Mouse (Mus musculus) megakaryocyte, embryonic 14.5 days (primary cell): ENCODE measurements around the gene Itga1. TPM values are rescaled to one million over a fixed set of nuclear protein-coding genes. Genes with fewer than 3 reads are reported as not detected.

Source experiments
- H3K27me3 ChIP-seq: replicated peaks from 2 replicates; pipeline ENCODE3; 2012; ENCODE audit warnings: inconsistent platforms
- H3K36me3 ChIP-seq: replicated peaks from 2 replicates; pipeline ENCODE3; 2012; ENCODE audit warnings: low read length, inconsistent platforms, mixed read lengths
- H3K4me1 ChIP-seq: 2 replicates; pipeline ENCODE4 v1.6.1; 2012; ENCODE audit warnings: inconsistent platforms
- H3K4me3 ChIP-seq: replicated peaks from 2 replicates; pipeline ENCODE3; 2012; ENCODE audit warnings: moderate library complexity, mild to moderate bottlenecking, inconsistent platforms
- H3K9me3 ChIP-seq: 2 replicates; pipeline ENCODE4 v1.6.1; 2012; ENCODE audit warnings: inconsistent platforms
- FLI1 ChIP-seq: IDR thresholded peaks from 2 replicates; pipeline ENCODE4 v1.6.1; 2012; ENCODE audit warnings: low read length, inconsistent platforms, mixed read lengths
- GATA1 ChIP-seq: IDR thresholded peaks from 3 replicates; pipeline ENCODE4 v1.6.1; 2012; ENCODE audit warnings: mixed read lengths, low read length, inconsistent platforms, borderline replicate concordance
- polyA plus RNA-seq: library from polyadenylated mRNA; stranded (reverse); fragments of >175 nt; gene quantifications from 2 replicates; pipeline ENCODE4 v1.2.3, GENCODE M21; 2012; ENCODE audit warnings: low replicate concordance; ENCODE audit not compliant: insufficient read depth

The Itga1 gene
- polyA plus RNA-seq, 1 experiment, result 0.22 TPM

DNA sequence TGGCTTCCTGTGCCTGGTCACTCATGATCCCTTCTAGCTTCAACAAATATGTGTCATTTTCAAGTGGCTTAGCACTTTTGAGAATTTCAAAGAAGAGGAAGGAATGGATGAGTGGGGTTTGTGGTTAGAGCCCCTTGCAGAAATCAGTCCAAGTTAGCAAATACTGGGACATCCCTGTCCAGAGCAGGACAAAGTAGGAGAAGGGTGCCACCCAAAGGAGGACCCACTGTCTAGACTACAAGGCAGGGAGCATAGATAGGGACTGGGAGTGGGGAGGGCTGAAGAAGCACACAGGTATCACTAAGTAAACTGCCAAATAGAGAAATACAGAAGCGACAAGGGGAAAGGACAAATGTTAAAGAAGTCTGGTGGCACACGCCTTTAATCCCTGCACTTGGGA, 990 bp upstream of the Itga1 start:
- peaks cover 10% of the 10 kb centered on the region for H3K9me3 ChIP-seq
- H3K4me3 ChIP-seq, result no peak overlapping the region
- TF ChIP-seq GATA1 (no peak), FLI1 (no peak)
- peaks cover 14% of the 10 kb centered on the region for H3K4me1 ChIP-seq
- peaks cover 31% of the 10 kb centered on the region for H3K27me3 ChIP-seq
- no peaks in the 10 kb centered on the region for H3K36me3 ChIP-seq

DNA sequence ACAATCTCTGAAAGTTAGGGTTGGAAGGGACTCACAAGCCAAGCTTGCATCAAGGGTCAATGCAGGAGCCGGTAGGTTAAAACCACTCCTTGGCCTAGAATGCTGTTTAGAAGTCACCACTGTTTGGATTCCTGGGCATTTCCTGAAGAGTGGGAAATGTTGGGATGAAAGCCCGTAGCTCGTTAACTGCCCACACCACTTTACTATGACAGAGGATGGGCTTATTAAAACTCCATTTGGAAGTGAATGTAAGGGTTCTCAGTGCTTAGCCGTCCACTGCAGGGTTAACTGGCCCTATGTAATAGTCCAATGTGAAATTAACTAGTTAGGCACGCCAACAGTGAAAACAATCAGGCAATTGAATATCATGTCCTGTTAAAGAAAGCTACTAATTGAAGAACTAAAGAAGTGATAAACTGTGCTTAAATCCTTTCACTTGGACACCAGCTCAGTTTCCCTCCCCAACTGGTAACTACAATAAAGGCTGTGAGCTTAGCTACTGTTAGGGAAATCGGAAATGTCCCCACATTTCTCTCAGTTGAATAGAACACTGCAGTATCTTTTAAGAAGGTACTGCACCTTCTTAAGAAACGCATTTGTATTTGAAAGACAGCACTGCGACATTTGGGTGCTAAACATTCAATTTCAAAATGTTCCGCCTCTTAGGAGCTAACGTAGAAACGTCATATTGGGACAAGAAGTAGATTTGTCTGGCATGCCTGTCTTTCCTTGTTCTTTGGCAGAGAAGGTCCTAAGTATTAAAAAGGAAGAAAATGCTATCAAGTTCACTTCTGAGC, 1.2 kb downstream of the Itga1 start:
- TF ChIP-seq GATA1 (no peak), FLI1 (no peak)
- Histone ChIP-seq H3K27me3 (peaks cover 31% of the 10 kb centered on the region), H3K9me3 (peaks cover 10% of the 10 kb centered on the region), H3K36me3 (no peaks in the 10 kb centered on the region), H3K4me3 (peak overlapping the region; percentile 93), H3K4me1 (peaks cover 14% of the 10 kb centered on the region)

DNA sequence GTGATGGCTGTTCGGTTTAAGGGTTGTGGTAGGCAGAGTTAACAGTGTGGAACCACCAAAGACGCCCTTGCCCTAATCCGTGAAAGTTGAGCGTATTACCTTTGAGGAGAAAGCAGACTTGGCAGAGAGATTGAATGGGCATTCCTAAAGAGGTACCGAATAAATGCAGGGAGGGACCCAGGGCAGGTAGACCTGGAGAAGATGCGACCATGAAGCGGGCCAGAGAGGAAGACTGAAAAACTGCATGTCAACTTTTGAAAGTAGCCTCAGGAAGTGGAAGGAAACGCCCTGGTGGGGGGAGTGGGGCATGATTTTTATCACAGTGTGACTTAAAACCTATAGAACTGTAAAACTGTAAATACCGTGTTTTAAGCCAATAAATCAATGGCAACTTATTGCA, 2.4 kb downstream of the Itga1 start:
- peaks cover 14% of the 10 kb centered on the region for H3K4me1 ChIP-seq
- H3K9me3 ChIP-seq, result peaks cover 10% of the 10 kb centered on the region
- H3K4me3 ChIP-seq, result no peak overlapping the region
- TF ChIP-seq GATA1 (no peak), FLI1 (no peak)
- peaks cover 31% of the 10 kb centered on the region for H3K27me3 ChIP-seq
- no peaks in the 10 kb centered on the region for H3K36me3 ChIP-seq

DNA sequence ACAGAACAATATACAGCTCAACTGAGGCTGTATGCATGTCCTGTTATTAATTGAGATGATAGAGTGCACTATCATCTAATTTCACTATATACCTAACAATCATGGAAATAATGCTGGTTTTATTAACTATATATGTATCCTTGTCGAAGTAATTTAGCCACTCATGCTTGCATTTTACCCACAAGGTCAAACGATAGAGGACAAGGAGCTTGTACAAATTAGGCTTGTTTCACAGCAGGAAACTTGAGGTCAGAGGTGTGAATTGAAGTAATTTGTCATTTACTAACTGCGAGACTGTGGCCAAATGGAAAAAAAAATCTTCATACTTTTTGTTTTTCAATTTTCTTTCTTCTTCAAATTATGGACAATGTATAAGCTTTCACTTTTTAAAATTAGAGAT, 3.5 kb downstream of the Itga1 start:
- TF ChIP-seq FLI1, result no peak
- TF ChIP-seq GATA1, result no peak
- Histone ChIP-seq H3K4me3 (no peak overlapping the region), H3K4me1 (peaks cover 14% of the 10 kb centered on the region), H3K27me3 (peaks cover 27% of the 10 kb centered on the region), H3K36me3 (no peaks in the 10 kb centered on the region), H3K9me3 (0 out of 2 replicates have a peak, but pooled peaks cover 3% of the 10 kb centered on the region)

DNA sequence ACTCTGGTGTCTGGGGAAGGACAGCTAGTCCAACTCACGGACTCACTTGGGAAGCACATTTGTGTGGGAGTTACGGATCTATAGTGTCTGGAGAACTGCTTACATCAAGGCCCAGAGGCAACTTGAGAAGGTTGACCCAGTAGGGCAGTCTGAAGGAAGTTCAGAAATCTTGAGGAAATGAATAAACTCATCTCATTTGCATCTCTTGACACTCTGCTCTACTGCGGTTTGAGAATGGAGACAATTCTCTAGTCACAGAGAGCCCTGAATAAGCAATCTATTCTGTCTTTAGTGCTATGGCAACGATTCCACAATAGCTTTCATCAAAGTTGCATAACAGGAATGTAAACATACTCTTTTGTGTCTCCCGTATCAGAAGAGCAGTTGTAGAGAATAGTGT, 4.8 kb downstream of the Itga1 start:
- Histone ChIP-seq H3K4me3 (no peak overlapping the region), H3K36me3 (no peaks in the 10 kb centered on the region), H3K4me1 (peaks cover 11% of the 10 kb centered on the region), H3K27me3 (peaks cover 23% of the 10 kb centered on the region), H3K9me3 (no peaks in the 10 kb centered on the region)
- TF ChIP-seq FLI1 (no peak), GATA1 (no peak)

DNA sequence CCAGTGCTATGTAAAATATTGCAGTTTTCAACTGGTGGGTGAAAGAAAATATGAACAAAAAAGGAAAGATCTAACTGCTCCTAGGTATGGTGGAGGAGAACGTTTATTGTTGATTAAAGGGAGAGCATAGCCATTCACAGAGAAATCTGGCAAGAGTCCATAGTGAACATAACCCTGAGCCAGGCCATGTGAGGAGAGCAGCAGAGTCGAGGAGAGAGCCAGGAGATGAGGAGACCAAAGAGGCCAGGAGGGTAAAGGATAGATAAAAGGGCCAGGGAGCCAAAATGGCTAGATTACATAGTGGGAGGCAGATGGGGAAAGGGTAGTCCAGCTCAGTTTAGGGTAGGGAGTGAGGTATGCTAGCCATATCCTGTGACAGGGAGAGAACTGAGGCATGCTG, 5.5 kb downstream of the Itga1 start:
- TF ChIP-seq GATA1 (no peak), FLI1 (no peak)
- H3K4me3 ChIP-seq, result no peak overlapping the region
- H3K9me3 ChIP-seq, result no peaks in the 10 kb centered on the region
- no peaks in the 10 kb centered on the region for H3K36me3 ChIP-seq
- peaks cover 15% of the 10 kb centered on the region for H3K27me3 ChIP-seq
- peaks cover 4% of the 10 kb centered on the region for H3K4me1 ChIP-seq

DNA sequence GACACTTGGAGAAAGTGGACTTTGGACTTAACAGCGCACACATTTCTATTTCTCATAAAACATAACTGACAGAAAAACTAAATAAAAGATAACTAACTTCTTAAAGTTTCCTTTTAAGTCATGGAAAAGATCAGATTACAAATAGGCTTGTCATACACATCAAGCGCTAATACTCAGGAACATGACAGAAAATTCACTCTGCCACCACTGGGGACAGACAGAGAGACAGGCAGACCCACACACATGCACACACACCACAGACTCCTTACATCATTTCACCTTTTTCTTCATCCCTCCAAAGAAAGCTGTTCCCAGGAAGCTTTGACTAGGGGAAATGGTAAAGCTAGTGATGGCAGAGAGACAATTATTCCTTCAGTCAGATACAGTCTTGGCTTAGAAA, 6.4 kb downstream of the Itga1 start:
- peaks cover 5% of the 10 kb centered on the region for H3K4me1 ChIP-seq
- H3K27me3 ChIP-seq, result peaks cover 7% of the 10 kb centered on the region
- H3K9me3 ChIP-seq, result no peaks in the 10 kb centered on the region
- TF ChIP-seq GATA1, result no peak
- no peak for TF ChIP-seq FLI1
- H3K4me3 ChIP-seq, result no peak overlapping the region
- no peaks in the 10 kb centered on the region for H3K36me3 ChIP-seq

DNA sequence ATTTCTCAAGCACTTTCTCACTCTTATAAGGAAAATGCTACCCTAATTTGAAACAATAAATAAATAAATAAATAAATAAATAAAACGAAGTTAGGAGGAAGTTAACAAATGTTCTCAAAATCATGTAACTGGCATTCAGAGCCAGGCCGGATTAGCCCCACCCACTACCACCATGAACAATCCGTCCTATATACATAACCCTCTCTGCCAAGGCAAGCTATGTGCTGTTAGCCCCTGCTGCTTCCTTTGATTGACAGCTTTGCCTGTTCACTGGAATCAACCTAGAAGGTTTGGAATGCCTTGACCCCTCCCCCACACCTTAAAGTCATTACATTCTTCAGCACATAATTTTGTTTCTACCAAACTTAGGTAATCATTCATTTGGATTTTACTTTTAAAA, 10.3 kb downstream of the Itga1 start:
- TF ChIP-seq GATA1 (no peak), FLI1 (no peak)
- peaks cover 21% of the 10 kb centered on the region for H3K36me3 ChIP-seq
- peaks cover 30% of the 10 kb centered on the region for H3K4me1 ChIP-seq
- no peak overlapping the region for H3K4me3 ChIP-seq
- H3K27me3 ChIP-seq, result no peaks in the 10 kb centered on the region
- H3K9me3 ChIP-seq, result no peaks in the 10 kb centered on the region

DNA sequence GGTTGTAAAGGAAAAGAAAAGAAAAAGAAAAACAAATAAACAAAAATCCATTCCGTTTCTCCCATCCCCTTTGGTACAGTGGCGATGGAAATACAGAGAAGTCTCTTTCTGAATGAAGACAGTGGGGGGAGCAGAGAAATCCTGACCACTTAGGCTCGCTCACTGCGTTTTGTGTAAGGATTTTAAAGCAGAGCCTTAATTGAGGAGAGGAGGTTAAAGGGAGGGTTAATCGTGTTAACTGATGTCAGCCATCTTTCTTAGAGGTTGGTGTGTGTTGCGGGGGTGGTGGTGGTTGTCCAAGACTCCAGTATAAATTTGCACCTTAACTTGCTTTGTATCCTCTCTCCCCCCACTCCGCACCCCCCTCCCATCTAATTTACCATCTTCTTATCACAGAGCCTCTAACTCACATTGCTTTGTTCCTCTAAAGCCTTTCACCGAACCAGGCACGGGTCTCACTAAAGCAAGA, 10.8 kb downstream of the Itga1 start:
- peaks cover 24% of the 10 kb centered on the region for H3K36me3 ChIP-seq
- H3K4me3 ChIP-seq, result peak overlapping the region; percentile 99
- H3K4me1 ChIP-seq, result peaks cover 35% of the 10 kb centered on the region
- no peaks in the 10 kb centered on the region for H3K9me3 ChIP-seq
- TF ChIP-seq GATA1, result no peak
- TF ChIP-seq FLI1, result no peak
- H3K27me3 ChIP-seq, result no peaks in the 10 kb centered on the region
